Mouse (Mus musculus) brain, embryonic 18.5 days (tissue): ENCODE measurements around the gene Tgoln1.

ENCODE experiments used
- DNase-seq: peaks from one replicate; pipeline ENCODE4 v3.0.0-alpha.2; 2012; ENCODE audit warnings: low read depth, low spot score

The Tgoln1 gene

GRCm38 (mm10) chr6:72597083-72597874 lies 19.5 kb downstream of the Tgoln1 start:
- no peak for DNase-seq

DNA sequence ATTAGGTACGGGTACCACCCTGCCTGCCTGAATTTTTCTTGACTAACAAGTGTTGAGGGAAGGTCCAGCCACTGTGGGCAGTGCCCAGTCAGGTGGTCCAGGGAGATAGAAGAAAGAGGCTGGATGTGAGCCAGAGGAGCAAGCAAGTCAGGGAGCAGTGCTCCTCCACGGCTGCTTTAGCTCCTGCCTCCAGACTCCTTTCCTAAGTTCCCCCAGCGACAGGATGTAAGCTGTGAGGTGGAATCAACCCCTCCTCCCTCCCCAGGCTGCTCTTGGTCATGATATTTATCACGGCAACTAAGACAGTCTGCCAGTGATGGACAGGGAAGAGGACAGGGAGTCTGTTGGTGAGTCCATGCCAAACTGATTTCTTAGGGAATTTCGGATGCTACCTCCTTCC lies 22.9 kb downstream of the Tgoln1 start:
- DNase-seq: no peak

DNA sequence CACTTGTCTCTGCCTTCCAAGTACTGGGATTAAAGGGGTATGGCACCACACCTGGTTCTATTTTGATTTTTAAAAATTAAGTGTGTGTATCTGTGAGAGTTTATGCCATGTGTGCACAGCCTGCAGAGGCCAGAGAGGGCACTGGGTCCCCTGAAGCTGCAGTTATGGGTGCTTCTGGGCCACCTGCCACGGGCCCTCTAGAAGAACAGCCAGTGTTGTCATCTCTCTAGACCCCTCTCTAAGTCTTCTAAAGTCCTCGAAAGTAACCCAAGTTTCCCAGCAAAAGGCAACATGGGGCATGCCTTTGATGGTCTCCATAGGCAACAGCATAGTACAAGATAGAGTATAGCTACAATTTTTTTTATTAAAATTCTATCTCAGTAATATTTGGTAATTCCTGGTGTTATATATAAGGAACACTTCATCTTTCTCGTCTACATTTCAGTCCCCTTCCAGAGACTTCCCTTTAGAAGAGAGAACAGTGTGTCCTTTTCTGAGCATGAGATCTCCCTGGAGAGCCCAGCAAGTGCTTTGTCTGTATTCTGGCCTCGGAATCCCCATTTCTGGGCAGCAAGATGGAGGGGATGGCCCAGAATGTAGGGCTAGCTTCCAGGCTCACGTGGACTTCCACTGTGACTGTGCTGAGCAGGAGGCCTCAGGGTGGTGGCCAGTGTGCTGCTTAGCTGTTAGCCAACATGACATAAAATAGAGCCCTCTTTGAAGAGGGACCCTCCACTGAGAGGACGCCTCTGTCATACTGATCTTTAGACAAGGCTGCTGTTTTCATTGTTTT lies 23.6 kb downstream of the Tgoln1 start:
- no peak for DNase-seq

- DNase-seq: no peak
Observed at GRCm38 (mm10) chr6:72590111-72590510, 26.7 kb downstream of the Tgoln1 start.

GRCm38 (mm10) chr6:72588307-72588706 lies 28.5 kb downstream of the Tgoln1 start:
- no peak for DNase-seq

- no peak for DNase-seq
Observed at GRCm38 (mm10) chr6:72586701-72587100, 30.1 kb downstream of the Tgoln1 start.

- DNase-seq: no peak
Observed at GRCm38 (mm10) chr6:72584154-72584553, 32.6 kb downstream of the Tgoln1 start.

- DNase-seq: no peak
Observed at GRCm38 (mm10) chr6:72583211-72583839, 33.5 kb downstream of the Tgoln1 start.

- no peak for DNase-seq
Observed at GRCm38 (mm10) chr6:72581625-72582382, 35.0 kb downstream of the Tgoln1 start.

DNA sequence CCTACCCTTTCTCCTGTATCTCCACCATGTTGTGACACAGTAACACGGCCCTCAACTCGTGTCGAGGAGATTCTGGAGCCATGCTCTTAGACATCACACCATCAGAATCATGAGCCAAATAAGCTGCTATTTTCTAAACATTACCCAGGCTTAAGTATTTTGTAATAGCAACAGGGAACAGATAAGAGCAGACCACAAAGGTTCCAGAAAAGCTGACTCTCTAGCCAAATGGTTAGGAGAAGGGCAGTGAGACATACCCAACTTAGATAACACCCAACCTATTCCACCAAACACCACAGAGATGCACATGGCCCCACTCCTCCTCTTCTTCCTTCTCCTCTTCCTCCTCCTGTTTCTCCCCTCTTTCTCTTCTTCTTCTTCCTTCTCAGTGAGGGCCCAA lies 40.8 kb downstream of the Tgoln1 start:
- no peak for DNase-seq

GRCm38 (mm10) chr6:72571826-72572225 lies 45.0 kb downstream of the Tgoln1 start:
- no peak for DNase-seq

GRCm38 (mm10) chr6:72570644-72571397 lies 46.0 kb downstream of the Tgoln1 start:
- DNase-seq: no peak

GRCm38 (mm10) chr6:72568736-72569135 lies 48.1 kb downstream of the Tgoln1 start:
- no peak for DNase-seq

GRCm38 (mm10) chr6:72567508-72567907 lies 49.3 kb downstream of the Tgoln1 start:
- no peak for DNase-seq

DNA sequence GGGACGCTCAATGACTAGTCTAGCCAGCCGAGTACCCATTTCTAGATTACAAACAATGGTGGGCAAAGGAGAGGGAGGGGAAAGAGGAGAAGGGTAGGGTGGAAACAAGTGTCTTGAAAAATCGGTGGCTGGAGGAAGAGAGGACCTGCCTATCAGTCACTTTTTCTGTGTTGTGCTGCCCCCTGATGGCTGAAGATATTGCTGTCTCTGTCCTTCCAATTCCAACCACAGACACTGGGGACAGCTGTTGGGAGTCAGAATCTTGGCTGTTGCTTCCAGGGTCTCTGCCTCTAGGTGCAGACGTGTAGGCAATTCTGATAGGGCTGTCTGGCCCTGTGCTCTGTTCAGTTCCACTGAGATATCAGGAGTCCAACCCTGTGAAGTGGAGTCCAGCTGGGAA lies 50.8 kb downstream of the Tgoln1 start:
- DNase-seq: peak; percentile 69

DNA sequence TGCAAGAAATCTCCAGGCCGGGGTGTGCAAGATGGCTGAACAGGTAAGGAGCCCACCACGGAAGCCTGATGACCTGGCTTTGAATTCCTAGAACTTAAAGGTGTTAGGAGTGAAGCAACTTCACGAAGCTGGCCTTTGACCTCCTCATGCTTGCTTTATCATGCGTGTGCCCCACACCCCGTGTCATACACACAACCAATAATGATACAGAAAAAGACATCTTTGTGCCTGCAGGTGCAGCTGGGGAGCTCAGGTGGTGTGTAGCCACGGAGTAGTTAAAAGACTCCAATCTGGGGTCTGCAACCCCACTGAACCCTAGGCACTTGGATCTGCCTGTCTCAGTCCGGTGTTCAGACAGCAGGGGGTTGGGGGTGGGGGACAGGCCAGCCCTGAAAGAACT lies 51.3 kb downstream of the Tgoln1 start:
- no peak for DNase-seq

DNA sequence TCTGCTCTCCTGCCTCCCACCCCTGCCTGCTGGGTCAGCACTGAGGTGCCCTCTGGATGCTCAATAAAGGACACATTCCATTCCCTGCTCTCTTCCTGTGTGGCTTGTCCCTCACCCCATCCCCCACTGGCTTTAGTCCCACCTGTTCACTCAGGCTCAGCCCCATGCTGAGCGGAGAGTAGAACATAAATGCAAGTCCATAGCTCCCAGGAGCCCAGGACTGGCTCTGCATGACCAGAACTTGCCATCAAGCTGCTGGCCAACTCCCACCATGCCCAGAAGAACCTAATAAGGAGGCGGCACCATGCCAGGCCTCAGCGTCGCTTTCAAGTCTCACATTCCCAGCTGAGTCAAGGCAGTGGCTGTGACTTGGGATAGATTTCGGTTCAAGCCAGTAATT lies 53.9 kb downstream of the Tgoln1 start:
- DNase-seq: no peak

GRCm38 (mm10) chr6:72562486-72562885 lies 54.3 kb downstream of the Tgoln1 start:
- no peak for DNase-seq

DNA sequence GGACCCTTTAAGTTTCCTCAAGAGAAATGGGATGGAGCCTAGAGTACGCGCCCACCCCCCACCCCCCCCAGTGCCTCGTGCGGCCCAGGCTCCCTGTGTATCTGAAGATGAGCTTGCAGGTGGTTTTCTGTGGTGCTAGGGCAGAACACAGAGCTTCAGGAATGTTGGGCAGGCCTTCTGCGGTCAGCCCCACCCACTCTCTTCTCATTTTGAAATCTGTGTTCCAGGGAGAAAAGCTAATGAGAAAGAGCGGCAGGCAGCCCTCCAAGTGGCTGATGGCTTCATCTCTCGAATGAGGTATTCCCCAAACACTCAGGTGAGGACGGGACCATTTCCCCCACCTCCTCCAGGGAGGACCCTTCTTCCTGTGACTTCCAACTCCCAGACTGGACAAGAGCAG lies 56.0 kb downstream of the Tgoln1 start:
- no peak for DNase-seq
